In genomic region chr6:31191577-31191976, GRCm38 (mm10) we compare ENCODE assay signal across 9 mouse cellular contexts.
DNase-seq lines count a peak whose midpoint lies in the region; ATAC-seq and TF ChIP-seq lines count a peak whose summit lies in the region.
"Had no signal": no experiment of that assay in that cellular context is flagged by ENCODE, and none has a peak within 500 bp of the region (broad histone marks: within the 10 kb centered on the region; RNA-seq: fewer than 3 reads in every experiment).

No protein-coding gene starts in this region.

- H3K4me2 ChIP-seq in stomach, embryonic 16.5 days (ENCODE audit: low read depth, low read length) = no peak overlapping the region

- H3K27ac ChIP-seq in kidney, adult 2 months (ENCODE audit: insufficient read depth, low read depth, low read length) = peak overlapping the region; percentile 37; the same call in 1 of the 2 replicates
- peak overlapping the region; percentile 40 for H3K27ac ChIP-seq in stomach, embryonic 16.5 days (ENCODE audit: low read length)
- H3K27ac ChIP-seq: macrophage had no signal

- no peak overlapping the region for H3K4me3 ChIP-seq in kidney, adult 2 months (ENCODE audit: insufficient read depth, low read depth, low read length)
- H3K4me3 ChIP-seq in stomach, embryonic 16.5 days (replicated peaks; ENCODE audit: low read length) = no peak overlapping the region

- peaks cover 2% of the 10 kb centered on the region; the same call in 1 of the 2 replicates for H3K36me3 ChIP-seq in kidney, adult 2 months (ENCODE audit: control insufficient read depth, insufficient read depth, low read length)
- H3K36me3 ChIP-seq in stomach, embryonic 16.5 days (ENCODE audit: control insufficient read depth, insufficient read depth, low read length) = no peaks in the 10 kb centered on the region

- H3K27me3 ChIP-seq in kidney, adult 2 months (replicated peaks; ENCODE audit: control insufficient read depth, insufficient read depth, low read length) = no peaks in the 10 kb centered on the region
- H3K27me3 ChIP-seq in stomach, embryonic 16.5 days (ENCODE audit: control insufficient read depth, insufficient read depth, low read length) = no peaks in the 10 kb centered on the region

- H3K9me3 ChIP-seq in stomach, embryonic 16.5 days (replicated peaks; ENCODE audit: control insufficient read depth, low read length) = no peaks in the 10 kb centered on the region

- no peak for TF ChIP-seq POLR2A in kidney, adult 2 months (IDR thresholded peaks at IDR 0.05; ENCODE audit: low read depth, low read length)

- peaks cover 30% of the 10 kb centered on the region for H3K4me1 ChIP-seq in kidney, adult 2 months (ENCODE audit: control insufficient read depth, insufficient read depth, low read length)
- H3K4me1 ChIP-seq in stomach, embryonic 16.5 days (ENCODE audit: control insufficient read depth, insufficient read depth, low read length) = 0 out of 2 replicates have a peak, but pooled peaks cover 5% of the 10 kb centered on the region

- ATAC-seq in stomach, embryonic 16.5 days (ENCODE audit: insufficient read depth, low FRiP score) = peak; percentile 62

- no peak for TF ChIP-seq CTCF in kidney, adult 2 months (conservative IDR thresholded peaks at IDR 0.05; ENCODE audit: insufficient read depth, insufficient read length, low read depth, low read length)

- 0 out of 2 replicates have a peak overlapping the region, but pooled peaks have one; percentile 12 for H3K9ac ChIP-seq in stomach, embryonic 16.5 days (ENCODE audit: low read length)

- WGBS in kidney, adult 2 months = 76% methylated on average over 14 of the region's 14 CpGs
- 68% methylated on average over 14 of the region's 14 CpGs for WGBS in stomach, embryonic 16.5 days

- DNase-seq in kidney, adult 2 months = no peak
- DNase-seq in kidney, postnatal 36 days = no peak
- DNase-seq in CD4-positive, CD25-positive, alpha-beta regulatory T cell, adult 2 months (ENCODE audit: low read depth, low spot score) = peak; percentile 78
- peak; percentile 84 for DNase-seq in induced T-regulatory cell, adult 2 months (ENCODE audit: low read depth)
- no peak for DNase-seq in adrenal gland, postnatal 4 days (ENCODE audit: low spot score in 2 of 2)
- no peak for DNase-seq in right cerebral cortex, postnatal 25 days
- DNase-seq: cerebellum, postnatal 25 days had no signal

Comparison
In these comparisons a context has a peak if more than half of its experiments do, and no peak if none do; other contexts are left out.
1. DNase-seq: peak in CD4-positive, CD25-positive, alpha-beta regulatory T cell, adult 2 months (single experiment) and induced T-regulatory cell, adult 2 months (single experiment); none in kidney, adult 2 months (single experiment), kidney, postnatal 36 days (0 of 2), adrenal gland, postnatal 4 days (0 of 2) and right cerebral cortex, postnatal 25 days (single experiment).